8 mouse cellular contexts compared by ENCODE assay signal in genomic region chr2:65566793-65567787, GRCm38 (mm10). TPM values are rescaled to one million over a fixed set of nuclear protein-coding genes. Genes with fewer than 3 reads are reported as not detected.
DNase-seq lines count a peak whose midpoint lies in the region; ATAC-seq and TF ChIP-seq lines count a peak whose summit lies in the region.

Gene Scn3a (minus strand): TSS chr2:65567627.

- H3ac ChIP-seq in myocyte (ENCODE audit: control insufficient read depth, insufficient read length) = no peak within 1 kb of the TSS

- TF ChIP-seq POLR2A in kidney, adult 2 months (IDR thresholded peaks at IDR 0.05; ENCODE audit: low read depth, low read length) = no peak
- no peak for TF ChIP-seq POLR2A in myocyte (IDR thresholded peaks at IDR 0.05; ENCODE audit: insufficient read length, low read depth)

- peak; percentile 79 for TF ChIP-seq CTCF in kidney, adult 2 months (conservative IDR thresholded peaks at IDR 0.05; ENCODE audit: insufficient read depth, insufficient read length, low read depth, low read length)

- ATAC-seq in frontal cortex, adult (ENCODE audit: low TSS enrichment) = peak; percentile 79

- no peaks in the 10 kb centered on the region for H3K79me2 ChIP-seq in myocyte (ENCODE audit: control insufficient read depth, insufficient read depth)

- DNase-seq in ovary, postnatal 14 days (ENCODE audit: low spot score) = peak; percentile 51
- no peak for DNase-seq in ovary, postnatal 10 days (ENCODE audit: low spot score)
- DNase-seq in cerebellum, adult 8-10 months = peak; percentile 30
- DNase-seq in kidney, adult 2 months = peak; percentile 35
- DNase-seq in left cerebral cortex, postnatal 4 days = peak; percentile 50
- DNase-seq in thymus, postnatal 36 days = peak; percentile 12 to 14

- H3K27ac ChIP-seq in kidney, adult 2 months (ENCODE audit: insufficient read depth, low read depth, low read length) = no peak within 1 kb of the TSS

- no peaks in the 10 kb centered on the region for H3K27me3 ChIP-seq in kidney, adult 2 months (replicated peaks; ENCODE audit: control insufficient read depth, insufficient read depth, low read length)
- peaks cover 12% of the 10 kb centered on the region for H3K27me3 ChIP-seq in myocyte (ENCODE audit: control insufficient read depth, insufficient read depth, insufficient read length)

- intact Hi-C loops in left cerebral cortex, postnatal 4 days (cut with DNase I) = loop anchor here (2.0 kb wide), 1 partner anchor 152 kb away; no protein-coding TSS in a partner anchor

- H3K4me1 ChIP-seq in kidney, adult 2 months (ENCODE audit: control insufficient read depth, insufficient read depth, low read length) = no peaks in the 10 kb centered on the region

- no peak within 1 kb of the TSS for H3K4me3 ChIP-seq in kidney, adult 2 months (ENCODE audit: insufficient read depth, low read depth, low read length)
- no peak within 1 kb of the TSS for H3K4me3 ChIP-seq in myocyte

- H3K36me3 ChIP-seq in kidney, adult 2 months (ENCODE audit: control insufficient read depth, insufficient read depth, low read length) = no peaks in the 10 kb centered on the region
- H3K36me3 ChIP-seq in myocyte (ENCODE audit: control insufficient read depth, insufficient read depth) = no peaks in the 10 kb centered on the region

- WGBS in kidney, adult 2 months = 24% methylated on average over 16 of the region's 16 CpGs

- H3K4me2 ChIP-seq in myocyte (ENCODE audit: low read depth) = peak within 1 kb of the TSS; percentile 20

TF ChIP-seq in myocyte, 11 proteins besides CTCF, POLR2A, EP300 and RAD21:
- TF ChIP-seq SRF (IDR thresholded peaks at IDR 0.05; ENCODE audit: control insufficient read depth, insufficient read length, low read depth) = no peak
- no peak for TF ChIP-seq MYOG (IDR thresholded peaks at IDR 0.05; ENCODE audit: control insufficient read depth in 1 of 3, insufficient read depth in 1 of 3, insufficient read length in 2 of 3, low read depth in 2 of 3)
- TF ChIP-seq USF1 (IDR thresholded peaks at IDR 0.05; ENCODE audit: low read depth) = no peak
- TF ChIP-seq POLR2AphosphoS2 (IDR thresholded peaks at IDR 0.05; ENCODE audit: insufficient read length, low read depth) = no peak
- TF ChIP-seq TCF3 (IDR thresholded peaks at IDR 0.05; ENCODE audit: insufficient read length, low read depth) = no peak
- no peak for TF ChIP-seq TCF12 (IDR thresholded peaks at IDR 0.05; ENCODE audit: insufficient read depth, poor library complexity, severe bottlenecking)
- no peak for TF ChIP-seq REST (IDR thresholded peaks at IDR 0.05; ENCODE audit: insufficient read depth, insufficient read length)
- TF ChIP-seq MYOD1 (IDR thresholded peaks at IDR 0.05; ENCODE audit: control insufficient read depth in 1 of 3, insufficient read length in 2 of 3, low read depth in 2 of 3) = no peak
- no peak for TF ChIP-seq MAX (IDR thresholded peaks at IDR 0.05; ENCODE audit: low read depth)
- no peak for TF ChIP-seq CEBPB (IDR thresholded peaks at IDR 0.05; ENCODE audit: insufficient read depth, poor library complexity, severe bottlenecking)
- no peak for TF ChIP-seq E2F4 (IDR thresholded peaks at IDR 0.05; ENCODE audit: insufficient read depth)

RNA-seq across cellular contexts. Expression of gene Scn3a, which starts in this region (rescaled TPM):
- polyA plus RNA-seq in kidney, adult 2 months (2012; rRNA removed) = 0.09 and 0.10 TPM in 2 replicates
- total RNA-seq in left cerebral cortex, postnatal 4 days (2021) = 10 to 100 TPM; 94.8 to 96.6 TPM
- polyA plus RNA-seq in myocyte (2012; fragmentation: generic; extraction: Trizol) = 0.05 TPM

Comparison
In these comparisons a context has a peak if more than half of its experiments do, and no peak if none do; other contexts are left out.
1. Peak in DNase-seq in kidney, adult 2 months; RNA of the gene not detected or under 1 TPM.